Mouse (Mus musculus) kidney, postnatal 14 days (tissue): ENCODE data around the gene Iscu.
A peak's percentile ranks its signal among the peaks of the same experiment; 100 is the strongest.

ENCODE experiments used
- DNase-seq: peaks from one replicate; pipeline ENCODE4 v3.0.0; 2022; ENCODE audit warnings: mixed read lengths

The Iscu gene

GRCm38 (mm10) chr5:113761585-113761984, 11.0 kb upstream of the Iscu start:
- no peak for DNase-seq

- DNase-seq: no peak
Measured at GRCm38 (mm10) chr5:113764426-113764825, 8.1 kb upstream of the Iscu start.

- DNase-seq: no peak
Measured at GRCm38 (mm10) chr5:113765641-113766526, 6.7 kb upstream of the Iscu start.

DNA sequence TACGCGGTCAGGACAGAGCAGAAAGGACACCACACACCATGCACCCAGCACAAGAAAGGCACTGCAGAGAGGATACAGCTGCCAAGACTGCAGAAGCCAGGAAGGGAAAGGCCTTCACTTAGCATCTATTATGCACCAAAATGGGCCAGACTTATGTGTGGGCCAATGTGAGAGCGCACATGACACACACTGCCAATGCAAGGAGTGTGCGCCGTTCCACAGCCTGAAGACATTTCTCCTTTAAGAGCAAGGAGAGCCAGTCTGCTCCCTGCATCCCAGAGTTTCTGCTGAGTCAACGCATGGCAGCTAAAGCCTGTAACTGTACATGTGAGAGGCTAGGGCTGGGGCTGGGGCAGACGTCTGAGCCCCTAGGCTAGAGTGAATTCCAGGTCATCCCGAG, 3.7 kb upstream of the Iscu start:
- no peak for DNase-seq

GRCm38 (mm10) chr5:113771213-113772162, 1.1 kb upstream of the Iscu start:
- peak; percentile 92 for DNase-seq

GRCm38 (mm10) chr5:113772905-113773519, 464 bp downstream of the Iscu start:
- no peak for DNase-seq

GRCm38 (mm10) chr5:113773664-113774063, 1.1 kb downstream of the Iscu start:
- peak; percentile 92 for DNase-seq

GRCm38 (mm10) chr5:113775585-113775984, 3.0 kb downstream of the Iscu start:
- no peak for DNase-seq

DNA sequence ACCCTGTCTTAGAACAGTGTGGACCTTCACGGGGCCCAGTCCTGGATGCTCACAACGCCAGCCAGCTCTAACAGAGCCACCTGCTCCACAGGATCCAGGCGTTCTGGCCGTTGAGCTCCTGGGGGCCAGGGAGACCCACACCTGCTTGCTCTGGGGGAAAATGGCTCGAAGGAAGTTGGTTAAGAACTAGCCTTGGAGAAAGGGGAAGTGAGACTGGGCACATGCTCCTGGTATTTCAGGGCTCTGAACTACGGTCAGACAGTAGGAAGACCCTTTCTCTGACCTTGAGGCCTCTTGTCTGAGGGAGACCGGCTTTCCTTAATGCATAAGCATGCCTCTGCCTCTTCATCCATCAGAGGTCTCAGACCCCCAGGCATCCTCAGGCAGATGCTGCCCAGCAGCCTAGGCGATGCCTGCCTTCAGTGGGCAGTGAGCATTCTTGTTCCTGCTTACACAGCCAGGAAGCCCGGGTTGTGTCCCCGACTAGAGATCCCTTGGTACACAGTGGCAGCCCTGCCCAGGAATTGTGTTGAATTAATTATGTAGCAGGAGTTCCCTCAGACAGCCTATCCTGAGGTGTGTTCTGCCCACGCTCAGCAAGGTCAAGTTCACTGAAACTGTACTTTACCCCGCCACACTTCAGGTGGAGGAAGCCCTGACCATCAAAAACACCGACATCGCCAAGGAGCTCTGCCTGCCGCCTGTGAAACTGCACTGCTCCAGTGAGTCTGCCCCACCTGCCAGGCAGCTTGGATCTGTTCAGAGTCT, 3.8 kb downstream of the Iscu start:
- no peak for DNase-seq

DNA sequence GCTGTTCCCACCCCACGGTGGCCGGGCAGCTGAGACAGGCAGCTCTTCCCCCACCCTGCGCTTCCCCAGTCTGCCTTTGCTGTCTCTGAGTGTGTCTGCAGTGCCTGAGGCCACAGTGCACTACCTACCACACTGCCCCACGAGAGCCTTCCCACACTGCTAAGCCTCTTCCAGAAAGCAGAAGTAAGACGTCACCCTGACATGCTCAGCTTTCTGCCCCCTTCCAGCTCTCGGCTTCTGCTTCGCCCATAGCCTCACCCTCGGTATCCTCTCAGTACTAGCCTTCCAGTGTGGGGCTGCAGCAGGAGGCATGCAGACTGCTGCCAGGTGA, 4.3 kb downstream of the Iscu start:
- no peak for DNase-seq

DNA sequence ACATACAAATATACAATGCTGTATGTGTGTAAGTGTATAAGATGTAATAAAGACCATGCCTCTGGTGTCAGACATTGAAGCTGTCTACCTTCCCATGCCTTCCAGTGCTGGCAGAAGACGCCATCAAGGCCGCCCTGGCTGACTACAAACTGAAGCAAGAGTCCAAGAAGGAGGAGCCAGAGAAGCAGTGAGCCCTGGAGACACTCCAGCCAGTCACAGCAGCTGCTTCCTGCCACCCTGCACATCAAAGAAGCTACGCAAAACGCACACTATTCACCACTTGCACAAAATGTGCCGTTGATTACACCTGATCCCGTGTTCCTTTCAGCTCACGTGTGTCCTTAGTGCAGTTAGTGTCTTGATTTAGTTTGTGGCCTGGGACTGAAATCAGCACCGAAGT, 5.2 kb downstream of the Iscu start:
- DNase-seq: peak; percentile 45

- no peak for DNase-seq
Measured at GRCm38 (mm10) chr5:113779569-113779968, 7.0 kb downstream of the Iscu start.

GRCm38 (mm10) chr5:113780082-113780752, 7.7 kb downstream of the Iscu start:
- DNase-seq: no peak

DNA sequence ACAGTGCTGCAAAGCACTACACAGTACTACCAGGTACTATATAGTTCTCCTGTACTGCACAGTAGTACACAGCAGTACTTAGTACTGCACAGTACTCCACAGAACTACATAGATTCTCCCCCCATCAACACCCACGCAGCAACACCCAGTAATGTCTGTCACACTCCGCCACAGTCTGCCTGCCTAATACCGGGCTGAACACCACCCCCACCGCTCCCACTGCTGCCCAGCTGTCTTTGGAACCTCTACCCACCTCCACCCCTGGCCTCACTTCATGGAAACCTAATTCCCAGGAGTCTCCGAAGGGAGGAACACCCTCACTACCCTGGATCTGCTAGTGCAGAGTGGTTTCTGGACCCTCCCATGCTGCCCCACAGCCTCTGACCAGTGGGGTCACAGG, 8.2 kb downstream of the Iscu start:
- DNase-seq: no peak

DNA sequence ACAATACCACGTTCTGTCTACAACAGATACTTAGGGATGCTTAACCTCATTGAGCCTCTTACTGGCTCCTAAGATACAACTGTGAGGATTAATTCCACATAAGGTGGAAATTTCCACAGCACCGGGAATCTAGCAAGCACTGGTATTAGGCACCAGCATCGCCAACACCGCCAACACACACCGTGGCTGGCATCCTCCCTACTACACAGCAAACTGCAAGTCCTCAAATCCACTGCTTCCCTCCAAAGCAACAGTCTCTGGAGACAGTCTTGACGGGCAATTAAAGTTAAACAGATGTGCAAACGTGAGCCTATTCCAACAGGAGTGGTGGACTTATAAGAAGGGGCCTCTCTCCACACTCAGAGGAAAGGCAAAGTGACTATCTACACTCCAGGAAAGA, 8.7 kb downstream of the Iscu start:
- DNase-seq: no peak

DNA sequence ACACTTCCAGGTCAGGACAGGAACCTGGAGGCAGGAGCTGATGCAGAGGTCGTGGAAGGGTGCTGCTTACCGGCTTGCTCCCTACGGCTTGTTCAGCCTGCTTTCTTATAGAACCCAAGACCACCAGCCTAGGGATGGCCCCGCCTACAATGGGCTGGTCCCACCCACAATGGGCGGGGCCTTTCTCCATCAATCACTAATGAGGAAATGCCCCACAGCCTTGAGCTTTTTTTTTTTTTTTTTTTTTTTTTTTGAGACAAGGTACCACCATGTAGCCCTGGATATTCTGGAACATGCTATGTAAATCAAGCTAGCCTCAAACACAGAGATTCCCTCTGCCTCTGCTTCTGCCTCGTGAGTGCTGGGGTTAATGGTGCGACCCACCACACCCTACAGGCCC, 9.3 kb downstream of the Iscu start:
- DNase-seq: no peak

GRCm38 (mm10) chr5:113782624-113783023, 10.1 kb downstream of the Iscu start:
- DNase-seq: peak; percentile 58

GRCm38 (mm10) chr5:113783581-113784001, 11.0 kb downstream of the Iscu start:
- peak; percentile 85 for DNase-seq

DNA sequence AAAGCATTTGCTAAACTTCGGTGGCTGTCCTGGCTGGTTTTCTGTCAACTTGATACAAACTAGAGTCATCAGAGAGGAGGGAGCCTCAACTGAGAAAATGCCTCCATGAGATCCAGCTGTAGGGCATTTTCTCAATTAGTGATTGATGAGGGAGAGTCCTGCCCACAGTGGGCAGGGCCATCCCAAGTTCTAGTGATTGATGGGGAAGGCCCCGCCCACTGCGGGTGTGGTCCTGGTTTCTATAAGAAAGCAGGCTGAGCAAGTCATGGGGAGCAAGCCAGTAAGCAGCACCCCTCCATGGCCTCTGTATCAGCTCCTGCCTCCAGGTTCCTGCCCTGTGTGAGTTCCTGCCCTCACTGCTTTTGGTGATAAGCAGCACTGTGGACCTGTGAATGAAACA, 11.6 kb downstream of the Iscu start:
- DNase-seq: peak; percentile 51

DNA sequence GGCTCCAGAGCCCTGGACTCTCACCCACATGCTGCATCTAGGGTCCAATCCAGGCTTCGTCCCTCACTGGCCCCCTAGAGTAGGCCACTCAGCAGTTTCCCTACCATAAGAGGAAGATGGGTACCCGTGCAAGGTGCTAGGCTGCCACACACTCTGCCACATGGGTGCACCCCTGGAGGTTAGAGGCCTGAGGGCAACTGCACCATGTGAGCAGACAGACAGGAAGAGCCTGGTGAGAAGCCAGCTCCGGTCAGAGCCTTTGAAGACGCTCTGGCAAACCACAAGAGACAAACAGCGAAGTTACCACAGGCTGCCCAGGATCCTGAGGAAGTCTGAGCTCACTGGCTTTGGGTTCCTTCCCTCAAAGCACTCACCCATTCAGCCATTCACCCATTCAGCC, 14.4 kb downstream of the Iscu start:
- no peak for DNase-seq

GRCm38 (mm10) chr5:113788645-113789044, 16.1 kb downstream of the Iscu start:
- peak; percentile 59 for DNase-seq
